Mouse (Mus musculus): ENCODE data around the gene Stx1b. TPM values are rescaled to one million over a fixed set of nuclear protein-coding genes. Genes with fewer than 3 reads are reported as not detected.

Gene Stx1b
- polyA plus RNA-seq, 1 experiment from 2014 or later = 3.2 TPM

GRCm38 (mm10) chr7:127760478-127760877 lies 63.9 kb downstream of the Stx1b start:
- Histone ChIP-seq H3K27me3 (replicated peaks) (no peaks in the 10 kb centered on the region), H3K27ac (0 out of 2 replicates have a peak overlapping the region, but pooled peaks have one; percentile 18), H3K4me1 (replicated peaks) (peaks cover 8% of the 10 kb centered on the region), H3K9ac (no peak overlapping the region), H3K36me3 (peaks cover 17% of the 10 kb centered on the region; the same call in 1 of the 2 replicates), H3K4me3 (replicated peaks) (no peak overlapping the region), H3K9me3 (no peaks in the 10 kb centered on the region), H3K4me2 (replicated peaks) (no peak overlapping the region)
- 50% methylated on average over 3 of the region's 3 CpGs for WGBS
- peak; percentile 52 for ATAC-seq

DNA sequence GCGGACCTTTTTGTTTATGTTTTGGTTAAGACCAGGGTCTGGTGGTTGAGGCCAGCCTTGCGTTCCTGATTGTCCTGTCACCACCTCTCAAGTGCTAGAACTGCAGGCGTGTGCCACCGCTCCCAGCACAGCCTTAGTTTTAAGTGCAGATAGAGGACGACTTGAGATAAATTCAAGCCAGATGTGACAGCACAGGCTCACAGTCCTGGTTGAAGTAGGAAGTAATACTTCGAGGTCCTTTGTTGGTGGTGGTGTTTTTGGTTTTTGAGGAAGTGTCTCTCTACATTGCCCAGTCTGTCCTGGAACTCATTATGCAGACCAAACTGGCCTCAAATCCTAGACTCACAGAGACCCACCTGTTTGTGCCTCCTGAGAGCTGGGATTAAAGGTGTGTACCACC lies 64.6 kb downstream of the Stx1b start:
- Histone ChIP-seq H3K9ac (no peak overlapping the region), H3K4me1 (replicated peaks) (peaks cover 8% of the 10 kb centered on the region), H3K4me3 (replicated peaks) (no peak overlapping the region), H3K9me3 (no peaks in the 10 kb centered on the region), H3K4me2 (replicated peaks) (no peak overlapping the region), H3K27me3 (replicated peaks) (no peaks in the 10 kb centered on the region), H3K27ac (0 out of 2 replicates have a peak overlapping the region, but pooled peaks have one; percentile 19), H3K36me3 (peaks cover 15% of the 10 kb centered on the region; the same call in 1 of the 2 replicates)
- ATAC-seq = no peak
- 42% methylated on average over 6 of the region's 6 CpGs for WGBS

Other genes with a start within 250 kb of the Stx1b start
- 4.1 and 4.9 TPM in 2 replicates for gene Ccdc189, start 236.0 kb downstream of the Stx1b start, polyA plus RNA-seq (2015; fragmentation: Nextera tagmentation; extraction: Ambion mirVana)
- 37.4 and 37.7 TPM in 2 replicates for gene Rnf40, start 235.8 kb downstream of the Stx1b start, polyA plus RNA-seq (2015; fragmentation: Nextera tagmentation; extraction: Ambion mirVana)
- 8.8 and 9.4 TPM in 2 replicates for gene Zfp629, start 208.8 kb downstream of the Stx1b start, polyA plus RNA-seq (2015; fragmentation: Nextera tagmentation; extraction: Ambion mirVana)
- 48.1 and 52.8 TPM in 2 replicates for gene Bcl7c, start 115.6 kb downstream of the Stx1b start, polyA plus RNA-seq (2015; fragmentation: Nextera tagmentation; extraction: Ambion mirVana)
- gene Ctf1, start 111.8 kb downstream of the Stx1b start, polyA plus RNA-seq (2015; fragmentation: Nextera tagmentation; extraction: Ambion mirVana) = 9.4 and 10.5 TPM in 2 replicates
- 0.13 and 0.29 TPM in 2 replicates for gene Ctf2, start 92.4 kb downstream of the Stx1b start, polyA plus RNA-seq (2015; fragmentation: Nextera tagmentation; extraction: Ambion mirVana)
- 3.2 and 4.3 TPM in 2 replicates for gene Fbxl19, start 80.0 kb downstream of the Stx1b start, polyA plus RNA-seq (2015; fragmentation: Nextera tagmentation; extraction: Ambion mirVana)
- 22.9 and 25.5 TPM in 2 replicates for gene Orai3, start 54.7 kb downstream of the Stx1b start, polyA plus RNA-seq (2015; fragmentation: Nextera tagmentation; extraction: Ambion mirVana)
- gene Setd1a, start 47.9 kb downstream of the Stx1b start, polyA plus RNA-seq (2015; fragmentation: Nextera tagmentation; extraction: Ambion mirVana) = 15.2 and 17.4 TPM in 2 replicates
- gene Gm49388, start 38.9 kb downstream of the Stx1b start, polyA plus RNA-seq (2015; fragmentation: Nextera tagmentation; extraction: Ambion mirVana) = not detected in 2 replicates
- 28.0 and 31.2 TPM in 2 replicates for gene Hsd3b7, start 23.9 kb downstream of the Stx1b start, polyA plus RNA-seq (2015; fragmentation: Nextera tagmentation; extraction: Ambion mirVana)
- 40.6 and 40.7 TPM in 2 replicates for gene Stx4a, start 255 bp downstream of the Stx1b start, polyA plus RNA-seq (2015; fragmentation: Nextera tagmentation; extraction: Ambion mirVana)
- gene Zfp646, start 51.7 kb upstream of the Stx1b start, polyA plus RNA-seq (2015; fragmentation: Nextera tagmentation; extraction: Ambion mirVana) = 8.6 and 9.6 TPM in 2 replicates
- 15.5 and 15.6 TPM in 2 replicates for gene Zfp668, start 52.3 kb upstream of the Stx1b start, polyA plus RNA-seq (2015; fragmentation: Nextera tagmentation; extraction: Ambion mirVana)
- gene Prss53, start 66.4 kb upstream of the Stx1b start, polyA plus RNA-seq (2015; fragmentation: Nextera tagmentation; extraction: Ambion mirVana) = 1.7 and 2.3 TPM in 2 replicates
- gene Gm21974, start 70.9 kb upstream of the Stx1b start, polyA plus RNA-seq (2015; fragmentation: Nextera tagmentation; extraction: Ambion mirVana) = not detected in 2 replicates
- gene Vkorc1, start 71.1 kb upstream of the Stx1b start, polyA plus RNA-seq (2015; fragmentation: Nextera tagmentation; extraction: Ambion mirVana) = 203 and 241 TPM in 2 replicates
- gene Bckdk, start 79.5 kb upstream of the Stx1b start, polyA plus RNA-seq (2015; fragmentation: Nextera tagmentation; extraction: Ambion mirVana) = 158 and 180 TPM in 2 replicates
- 31.7 and 32.3 TPM in 2 replicates for gene Kat8, start 88.0 kb upstream of the Stx1b start, polyA plus RNA-seq (2015; fragmentation: Nextera tagmentation; extraction: Ambion mirVana)
- gene Prss8, start 105.6 kb upstream of the Stx1b start, polyA plus RNA-seq (2015; fragmentation: Nextera tagmentation; extraction: Ambion mirVana) = 58.5 and 67.5 TPM in 2 replicates
- 8.2 and 9.6 TPM in 2 replicates for gene Prss36, start 122.2 kb upstream of the Stx1b start, polyA plus RNA-seq (2015; fragmentation: Nextera tagmentation; extraction: Ambion mirVana)
- gene Fus, start 142.9 kb upstream of the Stx1b start, polyA plus RNA-seq (2015; fragmentation: Nextera tagmentation; extraction: Ambion mirVana) = 306 and 315 TPM in 2 replicates
- 418 and 480 TPM in 2 replicates for gene Pycard, start 169.3 kb upstream of the Stx1b start, polyA plus RNA-seq (2015; fragmentation: Nextera tagmentation; extraction: Ambion mirVana)
- 0.19 and 0.53 TPM in 2 replicates for gene Trim72, start 179.4 kb upstream of the Stx1b start, polyA plus RNA-seq (2015; fragmentation: Nextera tagmentation; extraction: Ambion mirVana)
- gene Itgam, start 238.1 kb upstream of the Stx1b start, polyA plus RNA-seq (2015; fragmentation: Nextera tagmentation; extraction: Ambion mirVana) = 2.1 TPM in 2 replicates
- gene Gm49368, start 238.1 kb upstream of the Stx1b start, polyA plus RNA-seq (2015; fragmentation: Nextera tagmentation; extraction: Ambion mirVana) = not detected in 2 replicates